Mouse (Mus musculus): ENCODE measurements at regions not wholly inside any gene's neighbourhood (a gene's known extent, or its start where the extent isn't known, plus 50 kb on each side); places are given as distances from the start of the nearest gene placed in this dataset.

DNA sequence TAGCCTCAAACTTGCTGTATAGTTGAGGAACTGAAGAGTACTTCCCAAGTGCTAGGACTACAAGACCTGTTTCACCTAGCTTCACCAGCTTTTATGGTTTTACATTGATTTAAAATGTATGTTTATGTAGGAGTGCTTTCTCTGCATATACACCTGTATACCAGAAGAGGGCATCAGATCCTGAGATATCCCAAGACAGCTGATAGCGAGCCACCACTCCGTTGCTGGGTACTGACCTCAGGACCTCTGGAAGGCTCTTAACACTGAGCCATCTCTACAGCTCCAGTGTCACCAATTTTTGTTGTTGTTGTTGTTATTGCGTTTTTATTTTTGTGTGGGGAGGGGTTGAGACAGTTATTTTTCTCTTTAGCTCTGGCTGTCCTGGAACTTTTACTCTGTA is 55.9 kb upstream of the Ddx3x start:
- Histone ChIP-seq H3K4me2 (no peak overlapping the region), H3K27me3 (replicated peaks; ENCODE audit: control insufficient read depth, insufficient read depth, low read length) (no peaks in the 10 kb centered on the region), H3K4me1 (replicated peaks; ENCODE audit: control insufficient read depth, insufficient read depth, low read length) (no peaks in the 10 kb centered on the region), H3K9ac (ENCODE audit: low read depth, low read length) (no peak overlapping the region), H3K27ac (ENCODE audit: low read depth, low read length) (no peak overlapping the region), H3K4me3 (ENCODE audit: low read depth, low read length) (no peak overlapping the region), H3K9me3 (ENCODE audit: control insufficient read depth, low read length) (no peaks in the 10 kb centered on the region), H3K36me3 (ENCODE audit: control insufficient read depth, insufficient read depth, low read length) (no peaks in the 10 kb centered on the region)
- WGBS: 7% methylated on average over 3 of the region's 3 CpGs
- DNase-seq (ENCODE audit: low spot score) (no peak), ATAC-seq (replicated peaks; ENCODE audit: low FRiP score) (no peak)

DNA sequence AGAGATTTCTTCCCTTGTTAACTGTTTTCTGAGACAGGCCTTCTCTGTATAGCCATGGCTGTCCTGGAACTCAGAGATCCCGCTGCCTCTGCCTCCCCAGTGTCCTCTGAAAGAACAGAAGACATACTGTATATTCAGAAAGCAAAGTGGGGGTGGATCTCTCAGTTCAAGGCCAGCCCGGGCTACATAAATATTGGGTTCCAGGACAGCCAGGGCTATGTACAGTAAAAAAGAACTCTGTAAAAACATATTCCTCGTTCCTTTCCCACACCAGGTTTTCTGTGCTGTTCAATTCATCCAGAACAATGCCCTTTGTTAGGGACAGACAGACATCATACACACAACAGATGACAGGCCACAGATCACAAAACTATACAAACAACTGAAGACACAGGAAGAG is 54.3 kb upstream of the Ddx3x start:
- no peaks in the 10 kb centered on the region for H3K36me3 ChIP-seq (ENCODE audit: control insufficient read depth, insufficient read depth, low read length)
- 80% methylated on average over 3 of the region's 3 CpGs for WGBS
- H3K27ac ChIP-seq (ENCODE audit: low read depth, low read length): no peak overlapping the region
- H3K4me3 ChIP-seq (ENCODE audit: low read depth, low read length): no peak overlapping the region
- no peak for ATAC-seq (replicated peaks; ENCODE audit: low FRiP score)
- H3K4me2 ChIP-seq: no peak overlapping the region
- no peaks in the 10 kb centered on the region for H3K9me3 ChIP-seq (ENCODE audit: control insufficient read depth, low read length)
- no peaks in the 10 kb centered on the region for H3K27me3 ChIP-seq (replicated peaks; ENCODE audit: control insufficient read depth, insufficient read depth, low read length)
- no peak for DNase-seq (ENCODE audit: low spot score)
- no peaks in the 10 kb centered on the region for H3K4me1 ChIP-seq (replicated peaks; ENCODE audit: control insufficient read depth, insufficient read depth, low read length)
- no peak overlapping the region for H3K9ac ChIP-seq (ENCODE audit: low read depth, low read length)

DNA sequence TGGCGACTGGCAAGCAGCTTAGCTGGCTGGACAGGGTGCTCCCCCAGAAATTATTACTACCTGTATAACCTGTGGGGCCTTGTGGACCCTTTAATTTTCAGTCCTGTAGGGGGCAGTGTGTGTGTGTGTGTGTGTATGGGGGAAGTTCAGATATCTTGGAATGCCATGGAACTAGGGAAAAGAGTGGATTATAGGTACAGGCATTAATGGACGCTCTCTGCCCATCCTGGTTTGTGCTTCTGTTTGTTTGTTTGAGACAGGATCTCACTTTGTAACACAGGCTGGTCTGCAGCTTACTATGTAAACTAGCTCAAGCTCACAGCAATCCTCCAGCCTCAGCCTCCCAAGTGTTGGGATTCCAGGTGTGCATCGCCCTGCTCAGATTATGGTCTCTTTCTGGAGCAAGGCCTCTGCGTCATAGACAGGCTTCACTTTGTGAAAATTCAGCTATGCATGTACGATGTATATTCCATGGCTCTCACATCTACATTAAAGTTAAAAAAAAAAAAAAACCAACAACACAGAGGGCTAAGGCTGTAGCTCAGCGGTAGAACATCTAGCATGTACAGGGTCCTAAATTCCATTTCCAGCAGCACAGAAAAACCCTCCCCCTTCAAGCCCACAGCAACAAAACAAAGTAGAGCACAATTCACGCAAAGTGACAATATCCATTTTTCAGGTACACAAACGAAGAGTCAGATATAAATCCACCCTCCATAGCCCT is 50.7 kb upstream of the Ddx3x start:
- Histone ChIP-seq H3K9ac (ENCODE audit: low read depth, low read length) (peak overlapping the region; percentile 64), H3K4me1 (replicated peaks; ENCODE audit: control insufficient read depth, insufficient read depth, low read length) (no peaks in the 10 kb centered on the region), H3K9me3 (ENCODE audit: control insufficient read depth, low read length) (no peaks in the 10 kb centered on the region), H3K4me3 (ENCODE audit: low read depth, low read length) (peak overlapping the region; percentile 39), H3K4me2 (peak overlapping the region; percentile 71), H3K36me3 (ENCODE audit: control insufficient read depth, insufficient read depth, low read length) (no peaks in the 10 kb centered on the region), H3K27me3 (replicated peaks; ENCODE audit: control insufficient read depth, insufficient read depth, low read length) (peaks cover 2% of the 10 kb centered on the region; the same call in 1 of the 2 replicates), H3K27ac (ENCODE audit: low read depth, low read length) (peak overlapping the region; percentile 74)
- ATAC-seq (replicated peaks; ENCODE audit: low FRiP score) (peak; percentile 29), DNase-seq (ENCODE audit: low spot score) (no peak)
- 23% methylated on average over 8 of the region's 8 CpGs for WGBS

DNA sequence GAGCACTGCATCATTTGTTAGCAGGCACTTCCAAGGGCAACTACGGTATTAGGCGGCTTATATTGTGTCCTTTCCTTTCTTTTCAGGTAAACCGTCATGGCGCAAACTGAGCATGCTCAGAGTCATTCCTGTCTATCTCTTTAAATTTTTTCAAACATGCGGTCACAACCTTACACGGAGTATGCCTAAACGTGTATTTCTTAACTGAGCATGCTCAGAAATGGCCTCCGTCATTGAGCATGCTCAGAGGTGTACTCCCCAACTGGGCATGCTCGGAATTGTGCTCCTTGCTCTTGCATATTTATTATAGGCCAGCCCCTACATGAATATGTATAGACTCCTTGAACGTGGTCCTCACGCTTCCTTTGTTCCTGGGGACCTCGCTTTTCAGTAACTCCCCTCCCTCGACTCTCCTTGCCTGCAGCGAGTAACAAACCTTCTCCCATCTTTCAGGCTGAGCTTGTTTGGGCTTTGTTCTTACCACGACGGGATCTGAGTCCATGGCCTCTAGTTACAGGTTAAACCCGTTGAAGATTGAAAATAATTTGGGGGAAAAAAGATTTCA is 50.1 kb upstream of the Ddx3x start:
- Histone ChIP-seq H3K27me3 (replicated peaks; ENCODE audit: control insufficient read depth, insufficient read depth, low read length) (peaks cover 4% of the 10 kb centered on the region; the same call in 1 of the 2 replicates), H3K9ac (ENCODE audit: low read depth, low read length) (peak overlapping the region; percentile 64), H3K9me3 (ENCODE audit: control insufficient read depth, low read length) (no peaks in the 10 kb centered on the region), H3K4me1 (replicated peaks; ENCODE audit: control insufficient read depth, insufficient read depth, low read length) (no peaks in the 10 kb centered on the region), H3K4me2 (peak overlapping the region; percentile 71), H3K36me3 (ENCODE audit: control insufficient read depth, insufficient read depth, low read length) (no peaks in the 10 kb centered on the region), H3K4me3 (ENCODE audit: low read depth, low read length) (peak overlapping the region; percentile 39), H3K27ac (ENCODE audit: low read depth, low read length) (peak overlapping the region; percentile 74)
- DNase-seq (ENCODE audit: low spot score): peak; percentile 48
- 9% methylated on average over 17 of the region's 17 CpGs for WGBS
- ATAC-seq (replicated peaks; ENCODE audit: low FRiP score): peak; percentile 97
